Mouse (Mus musculus): ENCODE results near the gene Ggn.

DNA sequence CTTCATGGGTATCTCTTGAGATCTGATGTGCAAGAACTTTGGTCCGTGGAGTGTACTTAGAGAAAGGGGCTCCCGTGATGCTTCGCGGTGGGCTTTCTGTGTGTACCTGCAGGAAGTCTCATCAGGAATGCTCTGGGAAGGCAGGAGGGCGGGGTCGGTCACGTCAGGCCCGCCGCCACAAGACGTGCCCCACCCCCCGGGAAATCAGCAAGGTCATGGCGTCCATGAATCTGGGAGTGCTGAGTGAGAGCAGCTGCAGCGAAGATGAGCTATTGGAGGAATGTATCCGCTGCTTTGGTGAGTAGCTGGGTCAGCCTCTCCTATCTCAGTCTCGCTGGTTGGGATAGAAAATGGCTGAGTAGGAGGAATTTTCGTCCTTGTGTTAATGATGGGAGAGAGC is 32.6 kb upstream of the Ggn start:
- TF ChIP-seq ZNF384 (IDR thresholded peaks at IDR 0.05; ENCODE audit: low read depth, low read length) (no peak), ZC3H11A (IDR thresholded peaks at IDR 0.05; ENCODE audit: borderline replicate concordance, low read depth, low read length) (no peak), MAFK (IDR thresholded peaks at IDR 0.05; ENCODE audit: insufficient read depth, low read depth, low read length) (peak; percentile 90)

Data from ES-E14 (cell line).